Mouse (Mus musculus): ENCODE measurements at regions not wholly inside any gene's neighbourhood (a gene's known extent, or its start where the extent isn't known, plus 50 kb on each side); places are given as distances from the start of the nearest gene placed in this dataset.

GRCm38 (mm10) chr4:127785786-127786185 is 185.0 kb downstream of the CK137956 start:
- dilution Hi-C loops (cut with MboI; ENCODE audit: extremely low pct_ligation_motif_present, extremely low pct_unique_long_range_greater_than_20kb, low sequenced_read_pairs), result no loop called here
- Histone ChIP-seq H3K4me1 (ENCODE audit: control insufficient read depth in 1 of 2, insufficient read depth in 2 of 2) (no peaks in the 10 kb centered on the region), H3K79me2 (replicated peaks; ENCODE audit: control insufficient read depth, extremely low read depth, insufficient read depth, poor library complexity, severe bottlenecking) (no peaks in the 10 kb centered on the region), H3K4me3 (replicated peaks in 1 of 3; ENCODE audit: low read depth in 2 of 3, low read length in 2 of 3, poor library complexity in 1 of 3) (no peak overlapping the region), H3K9ac (ENCODE audit: insufficient read depth, low read depth) (no peak overlapping the region), H3K9me3 (replicated peaks; ENCODE audit: low read length) (peaks cover 88% of the 10 kb centered on the region), H3K4me2 (ENCODE audit: insufficient read depth, low read depth, poor library complexity, severe bottlenecking) (no peak overlapping the region), H3K27me3 (replicated peaks) (no peaks in the 10 kb centered on the region), H3K27ac (ENCODE audit: insufficient read depth, low read depth) (no peak overlapping the region), H3K36me3 (replicated peaks in 1 of 2; ENCODE audit: control insufficient read depth in 1 of 2, insufficient read depth in 1 of 2, low read length in 1 of 2) (no peaks in the 10 kb centered on the region)
- in situ Hi-C loops (cut with MboI; ENCODE audit: low pct_ligation_motif_present, low pct_unique_long_range_greater_than_20kb, low sequenced_read_pairs), result no loop called here
- no peak for DNase-seq (ENCODE audit: extremely low read depth)
- TF ChIP-seq MAFK (IDR thresholded peaks at IDR 0.05; ENCODE audit: insufficient replicate concordance, low read length), result no peak
- no peak for TF ChIP-seq USF1 (IDR thresholded peaks at IDR 0.05; ENCODE audit: low read depth, low read length)
- TF ChIP-seq ZMIZ1 (IDR thresholded peaks at IDR 0.05; ENCODE audit: low read depth, low read length), result no peak

- no peak for DNase-seq (ENCODE audit: extremely low read depth)
- H3K27ac ChIP-seq (ENCODE audit: insufficient read depth, low read depth), result no peak overlapping the region
- no peak overlapping the region for H3K4me2 ChIP-seq (ENCODE audit: insufficient read depth, low read depth, poor library complexity, severe bottlenecking)
- H3K36me3 ChIP-seq (replicated peaks in 1 of 2; ENCODE audit: control insufficient read depth in 1 of 2, insufficient read depth in 1 of 2, low read length in 1 of 2), result no peaks in the 10 kb centered on the region
- in situ Hi-C loops (cut with MboI; ENCODE audit: low pct_ligation_motif_present, low pct_unique_long_range_greater_than_20kb, low sequenced_read_pairs), result no loop called here
- no peak for TF ChIP-seq TBP (conservative IDR thresholded peaks at IDR 0.05; ENCODE audit: low read depth, low read length)
- TF ChIP-seq E2F4 (IDR thresholded peaks at IDR 0.05; ENCODE audit: insufficient replicate concordance, low read depth, low read length), result no peak
- TF ChIP-seq JUND (conservative IDR thresholded peaks at IDR 0.05; ENCODE audit: low read depth, low read length), result no peak
- TF ChIP-seq ZC3H11A (IDR thresholded peaks at IDR 0.05; ENCODE audit: low read depth, low read length), result no peak
- no peak for TF ChIP-seq MXI1 (IDR thresholded peaks at IDR 0.05; ENCODE audit: low read depth, low read length)
- no peak for TF ChIP-seq HCFC1 (IDR thresholded peaks at IDR 0.05; ENCODE audit: low read depth, low read length)
- no peak for TF ChIP-seq UBTF (IDR thresholded peaks at IDR 0.05; ENCODE audit: low read depth, low read length)
- TF ChIP-seq POLR2A (IDR thresholded peaks at IDR 0.05; ENCODE audit: low read depth, low read length), result no peak
- TF ChIP-seq CHD1 (IDR thresholded peaks at IDR 0.05; ENCODE audit: low read depth, low read length), result no peak
- TF ChIP-seq NRF1 (IDR thresholded peaks at IDR 0.05; ENCODE audit: low read depth, low read length), result no peak
- TF ChIP-seq NELFE (IDR thresholded peaks at IDR 0.05; ENCODE audit: low read depth, low read length), result no peak
- TF ChIP-seq SMC3 (IDR thresholded peaks at IDR 0.05; ENCODE audit: low read depth, low read length), result no peak
- TF ChIP-seq ELF1 (IDR thresholded peaks at IDR 0.05; ENCODE audit: low read depth, low read length), result no peak
- no peak for TF ChIP-seq POLR2AphosphoS2 (IDR thresholded peaks at IDR 0.05; ENCODE audit: low read depth, low read length)
- no peak for TF ChIP-seq CTCF (conservative IDR thresholded peaks at IDR 0.05 in 1 of 2, IDR thresholded peaks at IDR 0.05 in 1 of 2; ENCODE audit: low read depth in 2 of 2, low read length in 2 of 2)
- no peak for TF ChIP-seq ZKSCAN1 (IDR thresholded peaks at IDR 0.05; ENCODE audit: borderline replicate concordance, low read depth, low read length)
- H3K9ac ChIP-seq (ENCODE audit: insufficient read depth, low read depth), result no peak overlapping the region
- no peak overlapping the region for H3K4me3 ChIP-seq (replicated peaks in 1 of 3; ENCODE audit: low read depth in 2 of 3, low read length in 2 of 3, poor library complexity in 1 of 3)
- H3K9me3 ChIP-seq (replicated peaks; ENCODE audit: low read length), result peaks cover 82% of the 10 kb centered on the region
- H3K79me2 ChIP-seq (replicated peaks; ENCODE audit: control insufficient read depth, extremely low read depth, insufficient read depth, poor library complexity, severe bottlenecking), result no peaks in the 10 kb centered on the region
- H3K4me1 ChIP-seq (ENCODE audit: control insufficient read depth in 1 of 2, insufficient read depth in 2 of 2), result no peaks in the 10 kb centered on the region
- H3K27me3 ChIP-seq (replicated peaks), result no peaks in the 10 kb centered on the region
- dilution Hi-C loops (cut with MboI; ENCODE audit: extremely low pct_ligation_motif_present, extremely low pct_unique_long_range_greater_than_20kb, low sequenced_read_pairs), result no loop called here
These were observed 198.7 kb downstream of the CK137956 start for GRCm38 (mm10) chr4:127771966-127772500.

Data from CH12.LX (cell line).